Mouse (Mus musculus) heart, embryonic 14.5 days (tissue): ENCODE results near the gene Atp8b3. TPM values are rescaled to one million over a fixed set of nuclear protein-coding genes. Genes with fewer than 3 reads are reported as not detected.

ENCODE experiments used
- ATAC-seq: fragments of 200-750 bp; cut with Nextera tagmentation; 2 replicates; pipeline ENCODE4 v1.8.0; 2017; ENCODE audit warnings: low read depth, moderate TSS enrichment; ENCODE audit not compliant: insufficient number of reproducible peaks, insufficient read depth, low FRiP score
- H3K27ac ChIP-seq, 2 experiments: fragments of 200-500 bp in 1 of 2; fragments of 300-500 bp in 1 of 2; sonication (generic) in 1 of 2; replicated peaks in 1 of 2; 2 replicates each; pipeline ENCODE4 v1.5.1; 2012 to 2014; ENCODE audit warnings: low read depth in 2 of 2, low read length in 2 of 2, control low read depth in 1 of 2, mild to moderate bottlenecking in 1 of 2, mixed read lengths in 1 of 2; ENCODE audit not compliant: control insufficient read depth in 1 of 2, insufficient read depth in 1 of 2
- H3K27me3 ChIP-seq: fragments of 300-500 bp; sonication (generic); 2 replicates; pipeline ENCODE4 v1.6.1; 2014; ENCODE audit warnings: mild to moderate bottlenecking, low read length, control low read depth; ENCODE audit not compliant: control insufficient read depth, insufficient read depth
- H3K36me3 ChIP-seq: fragments of 300-500 bp; sonication (generic); 2 replicates; pipeline ENCODE4 v1.6.1; 2014; ENCODE audit warnings: mild to moderate bottlenecking, control low read depth, low read length, mixed read lengths; ENCODE audit not compliant: control insufficient read depth, insufficient read depth
- H3K4me1 ChIP-seq, 2 experiments: fragments of 200-500 bp in 1 of 2; fragments of 300-500 bp in 1 of 2; sonication (generic) in 1 of 2; 2 replicates each; pipeline ENCODE4 v1.6.1; 2012 to 2014; ENCODE audit warnings: low read length in 2 of 2, control low read depth in 1 of 2, mixed read lengths in 1 of 2; ENCODE audit not compliant: control insufficient read depth in 2 of 2, insufficient read depth in 2 of 2
- H3K4me2 ChIP-seq: fragments of 300-500 bp; sonication (generic); 2 replicates; pipeline ENCODE4 v1.6.1; 2014; ENCODE audit warnings: mild to moderate bottlenecking, low read length
- H3K4me3 ChIP-seq, 2 experiments: fragments of 200-500 bp in 1 of 2; fragments of 300-500 bp in 1 of 2; sonication (generic) in 1 of 2; 2 replicates each; pipeline ENCODE4 v1.5.1; 2012 to 2014; ENCODE audit warnings: low read length in 2 of 2, mild to moderate bottlenecking in 2 of 2, control low read depth in 1 of 2, low read depth in 1 of 2, moderate library complexity in 1 of 2; ENCODE audit not compliant: control insufficient read depth in 1 of 2, insufficient read depth in 1 of 2
- H3K9ac ChIP-seq: fragments of 300-500 bp; sonication (generic); 2 replicates; pipeline ENCODE4 v1.6.1; 2014; ENCODE audit warnings: mild to moderate bottlenecking, low read length
- H3K9me3 ChIP-seq: fragments of 300-500 bp; sonication (generic); 2 replicates; pipeline ENCODE4 v1.6.1; 2016; ENCODE audit warnings: low read length, control low read depth; ENCODE audit not compliant: control insufficient read depth
- WGBS: fragments of 180-500 bp; shearing (Covaris S2); extraction: QIAGEN DNeasy Blood & Tissue Kit; methylation state at CpG from one replicate; pipeline ENCODE4 v1.1.7; 2014; 5-methylcytosine and 5-hydroxymethylcytosine counted together
- polyA plus RNA-seq: library from polyadenylated mRNA; unstranded; fragments of >200 nt; fragmentation: Nextera tagmentation; extraction: Ambion mirVana; gene quantifications from 2 replicates; pipeline ENCODE4 v1.2.1, GENCODE M21; 2014

Gene Atp8b3
- polyA plus RNA-seq, 1 experiment from 2014 or later: 0.08 TPM

DNA sequence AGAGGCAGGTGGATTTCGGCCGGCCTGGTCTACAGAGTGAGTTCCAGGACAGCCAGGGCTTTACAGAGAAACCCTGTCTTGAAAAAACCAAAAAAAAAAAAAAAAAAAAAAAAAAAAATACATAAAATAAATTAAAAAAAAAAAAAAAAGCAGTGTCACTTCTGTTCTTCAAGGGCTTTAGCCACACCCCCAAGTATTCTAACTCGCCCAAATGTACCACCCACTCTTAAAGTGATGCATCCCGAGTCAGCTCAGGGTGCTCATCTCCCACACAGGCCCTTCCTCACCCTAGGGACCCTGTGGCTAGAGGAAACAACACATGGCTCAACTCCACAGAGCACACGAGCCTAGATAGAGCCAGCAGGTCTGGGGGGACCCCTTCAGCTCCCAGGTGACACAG, 44.1 kb upstream of the Atp8b3 start:
- Histone ChIP-seq H3K9me3 (no peaks in the 10 kb centered on the region), H3K27ac (no peak overlapping the region), H3K4me2 (no peak overlapping the region), H3K36me3 (peaks cover 42% of the 10 kb centered on the region), H3K27me3 (no peaks in the 10 kb centered on the region), H3K4me3 (no peak overlapping the region), H3K9ac (no peak overlapping the region), H3K4me1 (peaks cover 18 to 22% of the 10 kb centered on the region in 2 experiments; a peak in 3 of 4 replicates)
- WGBS: 84% methylated on average over 5 of the region's 5 CpGs
- ATAC-seq: no peak

DNA sequence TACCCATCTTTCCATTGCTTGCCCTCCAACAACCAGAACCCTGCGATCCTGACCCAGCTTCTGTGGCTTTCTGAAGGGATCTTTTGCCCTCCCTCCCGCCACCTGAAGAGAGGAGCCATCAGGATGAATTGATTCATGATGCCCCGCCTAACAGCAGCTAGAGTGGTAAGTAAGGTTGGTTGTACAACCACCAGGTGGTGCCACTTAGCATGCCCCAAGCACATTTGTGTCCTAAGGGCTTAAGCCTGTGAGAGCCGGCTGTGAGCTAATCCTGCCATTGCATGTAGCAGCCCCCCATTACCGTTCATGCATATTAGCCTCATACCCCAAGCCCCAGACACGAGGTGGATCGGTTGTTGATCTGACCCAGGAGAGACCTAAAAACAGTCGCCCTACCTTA, 40.0 kb upstream of the Atp8b3 start:
- WGBS: 11% methylated on average over 8 of the region's 8 CpGs
- H3K9ac ChIP-seq: peak overlapping the region; percentile 87; the same call in 1 of the 2 replicates
- no peaks in the 10 kb centered on the region for H3K9me3 ChIP-seq
- no peaks in the 10 kb centered on the region for H3K27me3 ChIP-seq
- H3K27ac ChIP-seq: peak overlapping the region; percentile 36 to 92; a peak in 3 of 4 replicates
- peaks cover 19 to 30% of the 10 kb centered on the region in 2 experiments for H3K4me1 ChIP-seq
- ATAC-seq: no peak
- H3K36me3 ChIP-seq: peaks cover 24% of the 10 kb centered on the region
- peak overlapping the region; percentile 92 for H3K4me2 ChIP-seq
- peak overlapping the region; percentile 20 to 87; a peak in 2 of 4 replicates for H3K4me3 ChIP-seq

DNA sequence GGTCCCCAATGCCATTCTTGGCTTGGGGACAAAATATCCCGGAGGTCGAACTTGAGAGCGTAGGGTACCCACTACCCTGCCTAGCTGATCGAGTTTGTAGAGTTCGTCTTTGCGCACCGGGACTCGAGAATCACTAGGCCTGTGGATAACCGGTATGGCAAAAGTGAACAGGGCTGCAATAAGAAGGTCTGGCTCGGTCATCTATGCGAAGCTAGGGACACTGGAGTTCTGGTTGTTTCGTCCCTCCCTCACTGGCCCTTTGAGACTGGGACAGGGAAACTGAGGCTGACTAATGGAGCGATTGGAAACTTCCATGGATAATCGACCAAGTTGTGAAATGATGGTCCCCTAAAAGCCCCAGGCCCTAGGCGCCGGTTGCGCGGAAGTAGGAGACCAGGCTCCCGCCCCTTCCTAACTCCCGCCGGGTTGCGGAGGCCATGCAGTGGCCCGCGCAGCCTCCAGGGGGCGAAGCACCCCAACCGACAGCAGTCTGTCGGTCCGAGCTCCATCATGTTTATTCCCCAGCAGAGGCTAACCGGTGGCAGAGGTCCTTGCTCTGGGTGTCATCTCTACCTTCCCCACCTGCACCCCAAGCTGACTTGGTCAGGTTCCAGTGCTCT, 39.3 kb upstream of the Atp8b3 start:
- peaks cover 17% of the 10 kb centered on the region for H3K36me3 ChIP-seq
- H3K27ac ChIP-seq: peak overlapping the region; percentile 83 to 92
- H3K9me3 ChIP-seq: no peaks in the 10 kb centered on the region
- under 1% methylated on average over 29 of the region's 29 CpGs for WGBS
- H3K4me2 ChIP-seq: peak overlapping the region; percentile 92
- H3K4me3 ChIP-seq: peak overlapping the region; percentile 81 to 87
- H3K27me3 ChIP-seq: no peaks in the 10 kb centered on the region
- peak overlapping the region; percentile 87 for H3K9ac ChIP-seq
- ATAC-seq: 0 out of 2 replicates have a peak, but pooled peaks have one; percentile 22
- peaks cover 22 to 35% of the 10 kb centered on the region in 2 experiments for H3K4me1 ChIP-seq

DNA sequence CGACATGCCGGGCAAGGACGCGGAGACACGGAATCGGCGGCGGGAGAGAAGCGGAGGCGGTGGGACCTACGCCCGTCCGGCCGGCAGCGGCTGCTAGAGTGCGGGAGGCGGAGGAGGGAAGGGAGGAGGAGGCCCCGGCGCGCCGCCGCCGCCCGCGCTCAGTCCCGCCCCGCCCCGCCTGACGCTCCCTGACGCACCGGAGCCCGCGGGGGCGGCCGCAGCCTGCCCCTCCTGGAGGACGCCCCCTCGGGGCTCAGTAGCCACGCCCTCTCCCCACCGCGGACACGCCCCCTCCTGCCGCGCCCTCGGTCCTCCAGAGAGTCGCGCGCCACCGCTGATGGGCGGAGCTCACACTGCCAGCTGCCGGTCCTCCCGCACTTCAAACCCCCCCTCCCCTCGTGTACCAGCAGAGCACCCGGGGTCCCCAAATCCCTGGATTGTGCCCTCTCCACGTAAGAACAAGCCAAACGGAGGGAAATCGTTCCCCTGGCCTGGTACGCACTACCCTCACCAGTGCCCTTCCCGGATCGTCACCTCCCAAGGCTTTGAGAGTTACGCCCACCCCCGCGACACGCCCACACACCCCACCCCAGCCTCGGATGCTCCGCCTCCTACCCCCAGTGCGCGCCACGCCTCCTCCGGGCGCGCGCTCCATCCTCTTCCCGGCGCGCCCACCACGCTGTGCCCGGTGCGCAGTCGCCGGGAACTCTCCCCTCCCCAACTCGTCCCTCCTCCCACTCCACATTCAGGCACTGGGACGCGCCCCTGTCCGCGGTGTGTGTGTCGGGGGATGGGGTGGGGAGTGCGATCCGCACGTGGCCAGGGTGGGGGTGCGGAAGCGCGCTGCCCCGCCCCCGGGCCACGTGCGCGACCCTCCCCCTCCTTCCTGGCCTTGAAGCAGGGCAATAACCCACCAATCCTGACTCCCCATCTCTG, 38.5 kb upstream of the Atp8b3 start, which contains the start of gene Klf16:
Gene Klf16, minus strand, starts transcription at position 127 of the 936 bp plus-strand sequence.
- Histone ChIP-seq H3K4me2 (peak within 1 kb of the TSS; percentile 92), H3K4me1 (peaks cover 22 to 39% of the 10 kb centered on the region in 2 experiments), H3K9ac (peak within 1 kb of the TSS; percentile 87), H3K27ac (peak within 1 kb of the TSS; percentile 83 to 92), H3K4me3 (peak within 1 kb of the TSS; percentile 81 to 87), H3K9me3 (no peaks in the 10 kb centered on the region), H3K27me3 (no peaks in the 10 kb centered on the region), H3K36me3 (peaks cover 11% of the 10 kb centered on the region; the same call in 1 of the 2 replicates)
- WGBS: under 1% methylated on average over 71 of the region's 97 CpGs
- peak; percentile 84 for ATAC-seq

DNA sequence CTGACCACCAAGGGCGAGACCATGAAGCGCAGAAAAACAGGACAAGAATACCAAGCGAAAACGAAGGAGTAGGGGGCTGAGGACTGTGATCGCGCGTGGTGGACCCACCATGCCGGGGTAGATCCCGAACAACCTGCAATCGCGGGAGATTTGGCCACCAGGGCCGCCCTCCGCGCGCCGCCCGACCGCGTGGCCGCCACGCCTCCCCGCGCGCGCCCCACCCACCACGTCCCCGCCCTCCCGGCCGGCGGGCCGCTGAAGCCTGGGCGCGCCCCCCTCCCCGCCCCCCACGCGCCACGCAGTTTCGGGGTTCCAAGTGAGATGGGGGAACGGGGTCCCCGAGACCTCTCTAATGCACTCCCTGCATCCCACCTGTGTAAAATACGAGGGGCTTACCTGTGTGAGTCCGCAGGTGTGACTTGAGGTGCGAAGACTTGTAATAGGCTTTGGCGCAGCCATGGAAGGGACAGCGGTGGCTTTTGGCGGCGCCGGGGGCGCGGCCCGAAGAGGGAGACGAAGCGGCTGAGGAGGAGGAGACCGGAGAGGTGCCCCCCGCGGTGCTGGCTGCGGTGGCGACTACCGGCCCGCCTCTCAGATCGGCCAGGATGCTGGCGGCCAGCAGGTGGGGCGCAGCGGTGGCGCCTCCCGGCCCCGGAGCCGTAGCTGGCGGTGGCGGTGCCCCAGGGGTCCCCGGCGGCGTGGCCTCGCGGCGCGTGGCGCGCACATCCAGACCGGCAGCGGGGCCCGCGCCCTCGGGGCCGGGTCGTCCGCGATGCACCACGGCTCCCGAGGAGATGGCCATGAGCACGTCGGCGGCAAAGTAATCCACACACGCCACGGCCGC, 37.6 kb upstream of the Atp8b3 start:
- Histone ChIP-seq H3K4me2 (peak overlapping the region; percentile 92), H3K4me1 (peaks cover 25 to 45% of the 10 kb centered on the region in 2 experiments), H3K27ac (peak overlapping the region; percentile 72 to 92), H3K27me3 (no peaks in the 10 kb centered on the region), H3K4me3 (peak overlapping the region; percentile 81 to 87), H3K9ac (peak overlapping the region; percentile 87), H3K36me3 (peaks cover 3% of the 10 kb centered on the region; the same call in 1 of the 2 replicates), H3K9me3 (no peaks in the 10 kb centered on the region)
- under 1% methylated on average over 77 of the region's 96 CpGs for WGBS
- ATAC-seq: no peak

DNA sequence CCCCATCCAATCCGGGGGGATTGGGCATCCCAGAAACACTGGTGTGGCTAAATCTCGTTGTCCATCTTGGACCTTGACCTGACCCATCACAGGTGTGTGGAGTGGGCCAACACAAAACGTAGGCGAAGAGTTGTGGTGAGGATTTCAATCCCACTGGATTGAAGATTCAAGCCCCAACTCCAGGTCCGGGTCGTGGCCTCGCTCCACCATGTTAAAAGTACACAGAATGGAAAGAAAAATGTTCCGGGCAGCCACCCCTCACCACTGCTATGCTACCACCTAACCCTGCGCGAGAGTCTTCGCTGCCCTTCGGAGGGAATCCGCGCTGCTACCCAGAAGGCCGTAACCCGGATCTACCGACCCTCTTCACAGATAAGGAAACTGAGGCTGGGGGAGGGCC, 37.0 kb upstream of the Atp8b3 start:
- peaks cover under 1% of the 10 kb centered on the region; the same call in 1 of the 2 replicates for H3K36me3 ChIP-seq
- H3K4me2 ChIP-seq: peak overlapping the region; percentile 92
- H3K4me1 ChIP-seq: peaks cover 31 to 52% of the 10 kb centered on the region in 2 experiments
- H3K27me3 ChIP-seq: no peaks in the 10 kb centered on the region
- no peaks in the 10 kb centered on the region for H3K9me3 ChIP-seq
- H3K4me3 ChIP-seq: peak overlapping the region; percentile 81 to 87
- no peak for ATAC-seq
- no peak overlapping the region for H3K27ac ChIP-seq
- peak overlapping the region; percentile 87 for H3K9ac ChIP-seq
- WGBS: 13% methylated on average over 17 of the region's 17 CpGs

DNA sequence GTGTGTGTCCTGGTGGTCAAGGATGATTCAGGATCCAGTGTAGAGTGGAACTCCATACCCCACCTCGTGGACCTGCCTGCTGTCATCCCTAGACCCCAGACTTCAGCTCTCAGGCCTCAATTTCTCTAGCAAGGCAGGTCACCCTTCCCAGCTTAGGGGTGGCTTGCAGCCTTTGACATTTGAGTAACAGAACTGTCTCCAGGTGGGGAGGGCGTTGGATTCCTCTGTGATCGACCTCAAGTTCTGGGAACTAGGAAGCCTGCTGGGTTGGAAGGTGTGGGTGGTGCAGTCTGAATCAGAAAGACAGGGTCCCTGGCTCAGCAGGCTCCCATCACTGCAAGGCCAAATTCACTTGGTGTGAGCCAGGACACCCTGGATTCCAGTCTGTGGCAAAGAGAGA, 36.0 kb upstream of the Atp8b3 start:
- Histone ChIP-seq H3K27me3 (no peaks in the 10 kb centered on the region), H3K36me3 (no peaks in the 10 kb centered on the region), H3K27ac (no peak overlapping the region), H3K4me3 (no peak overlapping the region), H3K9me3 (no peaks in the 10 kb centered on the region), H3K4me1 (peaks cover 41 to 62% of the 10 kb centered on the region in 2 experiments), H3K4me2 (peak overlapping the region; percentile 92; the same call in 1 of the 2 replicates), H3K9ac (peak overlapping the region; percentile 87; the same call in 1 of the 2 replicates)
- ATAC-seq: no peak
- WGBS: 78% methylated on average over 3 of the region's 3 CpGs
